Mouse (Mus musculus) liver, adult 2 months (tissue): Measurements from ENCODE around the gene Dlg5. TPM values are rescaled to one million over a fixed set of nuclear protein-coding genes. Genes with fewer than 3 reads are reported as not detected.

Experiments used
- DNase-seq: peaks from one replicate; pipeline ENCODE4 v3.0.0-alpha.2; 2011; ENCODE audit warnings: low read depth, low spot score; ENCODE audit errors: extremely low read depth
- H3K27ac ChIP-seq: fragments of 200-500 bp; replicated peaks from 2 replicates; pipeline ENCODE4 v1.5.1; 2012; ENCODE audit warnings: low read depth, mild to moderate bottlenecking, control low read depth, inconsistent platforms, low read length; ENCODE audit not compliant: insufficient read depth
- H3K27me3 ChIP-seq: fragments of 200-500 bp; 2 replicates; pipeline ENCODE4 v1.6.1; 2012; ENCODE audit warnings: mild to moderate bottlenecking, moderate library complexity, low read length, inconsistent platforms; ENCODE audit not compliant: control insufficient read depth, insufficient read depth
- H3K36me3 ChIP-seq: fragments of 200-500 bp; 2 replicates; pipeline ENCODE4 v1.6.1; 2012; ENCODE audit warnings: low read length, inconsistent platforms; ENCODE audit not compliant: control insufficient read depth, insufficient read depth
- H3K4me1 ChIP-seq: fragments of 200-500 bp; 2 replicates; pipeline ENCODE4 v1.6.1; 2011; ENCODE audit warnings: low read length; ENCODE audit not compliant: control insufficient read depth, insufficient read depth
- H3K4me3 ChIP-seq: fragments of 200-500 bp; 2 replicates; pipeline ENCODE4 v1.5.1; 2011; ENCODE audit warnings: low read depth, mild to moderate bottlenecking, control low read depth, low read length, moderate library complexity; ENCODE audit not compliant: insufficient read depth
- H3K79me2 ChIP-seq: fragments of 200-500 bp; 2 replicates; pipeline ENCODE4 v1.6.1; 2012; ENCODE audit warnings: inconsistent platforms, mild to moderate bottlenecking, low read length, moderate library complexity; ENCODE audit not compliant: control insufficient read depth, insufficient read depth
- H3K9ac ChIP-seq: fragments of 200-500 bp; 2 replicates; pipeline ENCODE4 v1.6.1; 2012; ENCODE audit warnings: low read depth, mild to moderate bottlenecking, control low read depth, inconsistent platforms, low read length
- CTCF ChIP-seq: fragments of 200-500 bp; IDR thresholded peaks from 2 replicates; pipeline ENCODE4 v1.5.1; 2011; ENCODE audit warnings: low read depth, low read length, control low read depth
- POLR2A ChIP-seq: fragments of 200-500 bp; IDR thresholded peaks from 2 replicates; pipeline ENCODE4 v1.6.1; 2011; ENCODE audit warnings: low read length, control low read depth; ENCODE audit not compliant: insufficient read depth; ENCODE audit errors: extremely low read depth
- WGBS: fragments of 180-500 bp; shearing (Covaris S2); methylation state at CpG from one replicate; pipeline ENCODE4 v1.1.7; 2018; 5-methylcytosine and 5-hydroxymethylcytosine counted together
- polyA plus RNA-seq: library from polyadenylated mRNA; depleted of rRNA; stranded (reverse); fragments of >200 nt; gene quantifications from 2 replicates; pipeline ENCODE4 v1.2.3, GENCODE M21; 2012
- total RNA-seq: library from RNA; depleted of rRNA; stranded (reverse); fragments of >200 nt; gene quantifications from 2 replicates; pipeline ENCODE4 v1.2.3, GENCODE M21; 2014

The Dlg5 gene
- total and polyA plus RNA-seq, 2 experiments: 2.4 to 4.0 TPM

GRCm38 (mm10) chr14:24200771-24201170, 44.9 kb downstream of the Dlg5 start:
- DNase-seq: peak; percentile 57
- no peak overlapping the region for H3K9ac ChIP-seq
- 95% methylated on average over 2 of the region's 2 CpGs for WGBS

GRCm38 (mm10) chr14:24199732-24200131, 46.0 kb downstream of the Dlg5 start:
- 92% methylated on average over 6 of the region's 6 CpGs for WGBS
- no peaks in the 10 kb centered on the region for H3K27me3 ChIP-seq
- no peak overlapping the region for H3K27ac ChIP-seq
- H3K9ac ChIP-seq: no peak overlapping the region
- H3K36me3 ChIP-seq: no peaks in the 10 kb centered on the region
- no peak for TF ChIP-seq POLR2A
- no peak for TF ChIP-seq CTCF
- 0 out of 2 replicates have a peak, but pooled peaks cover 2% of the 10 kb centered on the region for H3K4me1 ChIP-seq
- no peak for DNase-seq
- H3K79me2 ChIP-seq: no peaks in the 10 kb centered on the region
- no peak overlapping the region for H3K4me3 ChIP-seq

More at GRCm38 (mm10) chr14:24200771-24201170, 44.9 kb downstream of the Dlg5 start:
- Histone ChIP-seq H3K4me1 (0 out of 2 replicates have a peak, but pooled peaks cover 2% of the 10 kb centered on the region), H3K36me3 (no peaks in the 10 kb centered on the region), H3K79me2 (no peaks in the 10 kb centered on the region), H3K27ac (no peak overlapping the region), H3K27me3 (no peaks in the 10 kb centered on the region), H3K4me3 (no peak overlapping the region)
- TF ChIP-seq POLR2A (no peak), CTCF (no peak)

- DNase-seq: no peak
- no peaks in the 10 kb centered on the region for H3K27me3 ChIP-seq
- no peak overlapping the region for H3K4me3 ChIP-seq
- H3K36me3 ChIP-seq: no peaks in the 10 kb centered on the region
- no peak for TF ChIP-seq POLR2A
- TF ChIP-seq CTCF: no peak
- H3K27ac ChIP-seq: no peak overlapping the region
- H3K4me1 ChIP-seq: 0 out of 2 replicates have a peak, but pooled peaks cover 2% of the 10 kb centered on the region
- 85% methylated on average over 5 of the region's 5 CpGs for WGBS
- no peaks in the 10 kb centered on the region for H3K79me2 ChIP-seq
- no peak overlapping the region for H3K9ac ChIP-seq
Measured at GRCm38 (mm10) chr14:24197865-24198264, 47.9 kb downstream of the Dlg5 start.

GRCm38 (mm10) chr14:24196947-24197346, 48.8 kb downstream of the Dlg5 start:
- Histone ChIP-seq H3K27ac (no peak overlapping the region), H3K4me3 (no peak overlapping the region), H3K4me1 (no peaks in the 10 kb centered on the region), H3K36me3 (no peaks in the 10 kb centered on the region), H3K27me3 (no peaks in the 10 kb centered on the region), H3K79me2 (no peaks in the 10 kb centered on the region), H3K9ac (no peak overlapping the region)
- TF ChIP-seq POLR2A (no peak), CTCF (no peak)
- no peak for DNase-seq
- 88% methylated on average over 6 of the region's 6 CpGs for WGBS

GRCm38 (mm10) chr14:24190131-24190530, 55.6 kb downstream of the Dlg5 start:
- 93% methylated on average over 13 of the region's 13 CpGs for WGBS
- Histone ChIP-seq H3K4me3 (no peak overlapping the region), H3K36me3 (no peaks in the 10 kb centered on the region)

GRCm38 (mm10) chr14:24189598-24189997, 56.1 kb downstream of the Dlg5 start:
- 58% methylated on average over 7 of the region's 7 CpGs for WGBS
- TF ChIP-seq POLR2A (no peak), CTCF (no peak)
- Histone ChIP-seq H3K27ac (no peak overlapping the region), H3K4me1 (no peaks in the 10 kb centered on the region), H3K79me2 (no peaks in the 10 kb centered on the region), H3K9ac (no peak overlapping the region), H3K4me3 (no peak overlapping the region), H3K27me3 (no peaks in the 10 kb centered on the region), H3K36me3 (no peaks in the 10 kb centered on the region)
- DNase-seq: peak; percentile 39

More at GRCm38 (mm10) chr14:24190131-24190530, 55.6 kb downstream of the Dlg5 start:
- Histone ChIP-seq H3K9ac (no peak overlapping the region), H3K27me3 (no peaks in the 10 kb centered on the region), H3K79me2 (no peaks in the 10 kb centered on the region), H3K4me1 (no peaks in the 10 kb centered on the region), H3K27ac (no peak overlapping the region)
- TF ChIP-seq CTCF (no peak), POLR2A (no peak)
- DNase-seq: no peak

- no peaks in the 10 kb centered on the region for H3K79me2 ChIP-seq
- H3K36me3 ChIP-seq: no peaks in the 10 kb centered on the region
- no peak overlapping the region for H3K9ac ChIP-seq
- no peaks in the 10 kb centered on the region for H3K27me3 ChIP-seq
- no peaks in the 10 kb centered on the region for H3K4me1 ChIP-seq
- no peak overlapping the region for H3K27ac ChIP-seq
- WGBS: 49% methylated on average over 4 of the region's 4 CpGs
- TF ChIP-seq POLR2A (no peak), CTCF (no peak)
- no peak overlapping the region for H3K4me3 ChIP-seq
- no peak for DNase-seq
Measured at GRCm38 (mm10) chr14:24185514-24185913, 60.2 kb downstream of the Dlg5 start.
